Mouse (Mus musculus) T-helper 2 cell (primary cell): ENCODE data around the gene Pih1d1.
"Not testable (repeated sequence)": the region's sequence is repeated elsewhere in the genome, so short reads cannot be mapped to it uniquely, and the experiment has no call there.

Experiments used
- in situ Hi-C: fragments of 300-600 bp; cut with MboI, MseI; formaldehyde crosslinking; loops from one replicate; pipeline ENCODE4 v1.15.1; 2025; ENCODE audit warnings: high pct_unique_total_duplicates

The Pih1d1 gene

DNA sequence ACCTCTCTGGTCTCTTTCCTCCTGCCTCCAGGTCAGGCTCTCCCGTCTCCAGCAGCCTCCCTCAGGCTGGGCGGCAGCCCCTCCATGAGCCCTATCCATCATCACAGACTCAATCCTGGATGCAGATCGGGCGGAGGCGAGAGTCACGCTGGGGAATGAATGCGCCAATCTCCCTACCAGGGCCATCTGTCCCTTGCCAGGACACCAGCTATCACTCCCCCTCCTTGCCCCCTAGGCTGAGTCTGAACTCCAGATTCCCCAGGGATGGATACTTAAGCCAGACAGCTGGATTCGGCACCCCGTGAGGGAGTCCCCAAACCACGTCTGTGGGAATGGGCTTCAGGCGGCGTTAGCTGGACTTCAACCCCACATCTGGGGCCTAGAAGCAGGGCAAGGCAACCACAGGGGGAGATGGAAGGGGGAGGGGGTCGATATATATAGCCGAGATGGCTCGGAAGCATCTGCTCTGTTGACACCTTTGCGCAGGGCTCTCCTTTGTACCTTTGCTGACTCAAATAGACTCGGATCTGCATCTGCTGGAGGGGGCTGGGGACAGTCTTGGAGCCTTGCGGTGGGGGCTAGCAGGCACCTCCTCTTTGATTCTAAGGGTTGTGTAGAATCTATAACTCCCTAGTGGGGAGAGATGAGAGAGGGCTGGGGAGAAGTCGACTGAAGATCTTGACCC, 13.8 kb downstream of the Pih1d1 start:
- in situ Hi-C loops: no loop called here

GRCm38 (mm10) chr7:45168656-45169055, 14.6 kb downstream of the Pih1d1 start:
- in situ Hi-C loops: no loop called here

DNA sequence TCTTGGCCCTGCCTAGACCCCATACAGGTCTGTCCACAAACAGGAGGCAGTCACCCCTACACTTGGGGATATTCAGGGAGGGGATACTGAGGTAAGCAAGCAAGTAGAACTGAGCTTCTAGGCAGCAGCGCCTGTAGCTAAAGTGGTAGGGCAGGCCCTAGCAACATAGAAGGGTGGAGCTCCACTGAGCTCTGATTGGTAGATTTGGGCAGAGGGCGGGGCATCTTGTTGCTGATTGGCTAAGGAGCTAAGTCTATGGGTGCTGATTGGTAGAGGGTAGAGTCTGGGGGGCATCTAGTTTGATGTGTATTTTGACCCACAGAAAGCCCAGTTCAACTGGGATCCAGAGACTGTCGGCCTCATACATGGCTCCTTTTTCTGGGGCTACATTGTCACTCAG, 15.4 kb downstream of the Pih1d1 start:
- in situ Hi-C loops: no loop called here

DNA sequence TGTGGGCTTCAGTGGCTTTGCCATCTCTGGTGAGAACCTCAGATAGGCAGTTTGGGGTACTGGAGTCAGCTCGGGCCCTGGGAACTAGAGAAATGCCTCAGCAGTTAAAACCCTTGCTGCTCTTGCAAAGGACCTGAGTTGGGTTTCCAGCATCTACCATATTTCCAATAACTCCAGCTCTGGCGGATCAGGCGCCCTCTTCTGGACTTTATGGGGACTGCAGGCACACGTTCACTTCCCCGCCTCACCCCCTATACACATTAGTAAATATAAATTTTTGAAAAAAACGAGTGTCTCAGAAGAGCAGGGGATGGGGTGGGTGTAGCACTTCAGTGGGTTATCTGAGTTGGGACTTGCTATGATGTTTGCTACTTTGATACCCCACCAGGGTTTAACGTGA, 18.9 kb downstream of the Pih1d1 start:
- in situ Hi-C loops: no loop called here

GRCm38 (mm10) chr7:45173772-45174171, 19.7 kb downstream of the Pih1d1 start:
- in situ Hi-C loops: not testable (repeated sequence)

DNA sequence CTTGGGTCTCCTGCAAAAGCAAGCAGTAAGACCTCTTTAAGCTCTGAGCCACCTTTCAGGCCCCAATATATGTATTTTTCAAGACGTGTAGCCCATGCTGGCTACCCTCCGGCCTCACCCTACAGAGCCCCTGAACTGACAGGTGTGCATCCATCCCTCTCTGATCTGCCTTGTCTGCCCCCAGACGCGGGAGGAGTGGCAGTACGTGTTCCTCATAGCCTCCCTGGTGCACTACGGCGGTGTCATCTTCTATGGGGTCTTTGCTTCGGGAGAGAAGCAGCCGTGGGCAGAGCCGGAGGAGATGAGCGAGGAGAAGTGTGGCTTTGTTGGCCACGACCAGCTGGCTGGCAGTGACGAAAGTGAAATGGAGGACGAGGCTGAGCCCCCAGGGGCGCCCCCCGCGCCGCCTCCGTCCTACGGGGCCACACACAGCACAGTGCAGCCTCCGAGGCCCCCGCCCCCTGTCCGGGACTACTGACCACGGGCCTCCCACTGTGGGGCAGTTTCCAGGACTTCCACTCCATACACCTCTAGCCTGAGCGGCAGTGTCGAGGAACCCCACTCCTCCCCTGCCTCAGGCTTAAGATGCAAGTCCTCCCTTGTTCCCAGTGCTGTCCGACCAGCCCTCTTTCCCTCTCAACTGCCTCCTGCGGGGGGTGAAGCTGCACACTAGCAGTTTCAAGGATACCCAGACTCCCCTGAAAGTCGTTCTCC, 20.6 kb downstream of the Pih1d1 start:
- in situ Hi-C loops: no loop called here

DNA sequence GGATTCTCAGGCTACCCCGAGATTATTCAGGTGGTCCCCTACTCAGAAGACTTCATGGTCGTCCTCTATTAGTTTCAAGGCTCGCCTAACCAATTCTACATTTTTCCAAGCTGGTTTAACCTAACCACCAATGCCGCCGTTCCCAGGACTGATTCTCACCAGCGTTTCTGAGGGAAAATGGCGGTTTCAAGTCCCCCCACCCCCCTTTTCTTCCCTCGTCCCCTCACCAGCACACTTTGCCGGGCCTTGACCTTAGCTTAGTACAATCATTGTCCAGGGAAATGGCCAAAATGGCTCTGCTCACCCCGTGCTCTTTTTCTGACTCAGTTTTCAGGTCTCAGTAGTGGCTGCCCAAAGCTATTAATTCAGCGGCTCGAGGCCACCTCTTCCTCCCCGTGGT, 21.3 kb downstream of the Pih1d1 start:
- in situ Hi-C loops: no loop called here

GRCm38 (mm10) chr7:45175929-45176328, 21.8 kb downstream of the Pih1d1 start:
- in situ Hi-C loops: no loop called here

GRCm38 (mm10) chr7:45176356-45176755, 22.3 kb downstream of the Pih1d1 start:
- in situ Hi-C loops: no loop called here

- in situ Hi-C loops: no loop called here
Observed at GRCm38 (mm10) chr7:45178550-45178949, 24.4 kb downstream of the Pih1d1 start.

- in situ Hi-C loops: no loop called here
Observed at GRCm38 (mm10) chr7:45179469-45179868, 25.4 kb downstream of the Pih1d1 start, which contains the start of gene Gfy. Gene Gfy, minus strand, starts transcription at chr7:45179569.

DNA sequence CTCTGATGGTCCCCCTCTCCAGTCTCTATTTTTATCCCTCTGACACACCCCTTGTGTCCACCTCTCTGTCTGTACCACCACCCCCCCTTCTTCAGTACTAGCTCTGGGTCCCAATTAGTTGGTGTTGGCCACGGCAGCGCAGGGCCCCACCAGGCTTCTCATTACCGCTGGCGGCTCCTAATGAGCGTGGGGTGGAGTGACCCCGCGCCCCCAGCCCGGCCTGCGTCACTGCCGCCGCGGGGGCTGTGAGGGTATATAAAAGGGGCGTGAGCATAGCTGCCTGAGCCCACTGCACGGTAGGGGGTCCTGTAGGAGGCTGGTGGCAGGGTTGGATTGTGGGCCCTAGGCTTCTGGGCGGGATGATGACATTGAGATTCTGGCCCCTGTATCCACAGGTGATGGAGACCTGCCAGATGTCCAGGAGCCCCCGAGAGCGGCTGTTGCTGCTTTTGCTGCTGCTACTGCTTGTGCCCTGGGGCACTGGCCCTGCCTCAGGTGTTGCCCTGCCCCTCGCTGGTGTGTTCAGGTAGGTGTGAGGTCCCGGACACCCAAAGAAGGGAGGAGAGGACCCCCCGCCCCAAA, 26.9 kb downstream of the Pih1d1 start, which contains the start of gene Pth2:
TSS of gene Pth2 (plus strand) at position 100 of the 582 bp plus-strand sequence.
- in situ Hi-C loops: no loop called here

GRCm38 (mm10) chr7:45181540-45181939, 27.4 kb downstream of the Pih1d1 start:
- in situ Hi-C loops: no loop called here

DNA sequence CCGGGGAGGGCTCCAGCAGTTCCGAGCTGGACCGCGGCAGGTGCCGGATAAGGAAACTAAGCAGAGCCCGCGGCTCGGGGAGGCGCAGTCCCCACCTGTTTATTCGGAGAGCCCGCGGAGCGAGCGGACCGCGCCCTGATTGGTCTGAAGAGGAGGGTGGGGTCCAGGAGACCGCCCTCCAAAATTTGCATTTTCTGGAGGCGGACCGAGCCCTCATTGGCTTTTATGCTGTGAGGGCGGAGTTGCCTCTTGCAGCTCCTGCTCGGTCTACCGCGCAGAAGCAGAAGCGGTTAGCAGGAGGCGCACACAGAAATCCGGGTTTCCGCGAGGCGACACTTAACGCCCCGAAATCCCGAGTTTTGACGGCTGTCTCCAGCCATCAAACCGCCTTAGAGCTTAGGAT, 28.1 kb downstream of the Pih1d1 start:
- in situ Hi-C loops: no loop called here

DNA sequence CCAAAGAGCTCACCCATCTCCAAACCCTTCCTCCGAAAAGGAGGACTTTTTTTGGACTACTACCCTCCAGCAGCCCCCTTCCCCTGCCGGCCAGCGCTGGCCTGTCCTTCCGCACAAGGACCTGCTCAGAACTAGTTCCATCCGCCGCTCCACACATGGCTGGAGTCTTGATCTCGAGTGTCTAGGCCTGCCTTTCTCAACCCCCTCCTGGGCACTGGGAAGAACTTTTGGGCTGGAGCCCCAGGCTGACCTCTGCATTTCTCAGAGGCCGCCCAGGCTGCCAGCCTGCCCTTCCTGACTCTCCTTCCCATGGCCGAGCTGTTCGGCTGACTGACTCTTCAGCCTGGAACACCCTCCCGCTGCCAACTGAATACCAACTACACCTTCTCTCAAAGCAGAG, 28.5 kb downstream of the Pih1d1 start:
- in situ Hi-C loops: no loop called here

- in situ Hi-C loops: no loop called here
Observed at GRCm38 (mm10) chr7:45183672-45184071, 29.6 kb downstream of the Pih1d1 start.

GRCm38 (mm10) chr7:45185921-45186320, 31.8 kb downstream of the Pih1d1 start:
- in situ Hi-C loops: no loop called here

GRCm38 (mm10) chr7:45189600-45189999, 35.5 kb downstream of the Pih1d1 start:
- in situ Hi-C loops: no loop called here

DNA sequence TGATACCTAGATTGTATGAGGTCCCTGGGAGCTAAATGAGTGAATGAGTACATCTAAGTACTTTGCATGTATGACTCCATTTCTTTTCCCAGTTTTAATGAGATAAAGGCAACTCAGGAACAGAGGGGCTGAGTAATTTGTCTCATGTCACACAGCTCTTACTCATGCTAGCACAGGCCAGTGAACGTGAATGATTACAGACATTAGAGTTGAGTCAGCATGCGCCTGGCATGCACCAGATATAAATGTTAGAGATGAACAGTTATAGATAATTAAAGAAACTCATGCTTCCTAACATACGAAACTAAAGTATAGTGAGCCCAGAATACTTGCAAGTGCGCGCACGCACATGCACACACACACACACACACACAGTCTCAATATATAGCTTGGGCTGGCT, 36.1 kb downstream of the Pih1d1 start:
- in situ Hi-C loops: no loop called here

GRCm38 (mm10) chr7:45191161-45191560, 37.1 kb downstream of the Pih1d1 start:
- in situ Hi-C loops: no loop called here

GRCm38 (mm10) chr7:45191803-45192363, 37.8 kb downstream of the Pih1d1 start:
- in situ Hi-C loops: no loop called here

DNA sequence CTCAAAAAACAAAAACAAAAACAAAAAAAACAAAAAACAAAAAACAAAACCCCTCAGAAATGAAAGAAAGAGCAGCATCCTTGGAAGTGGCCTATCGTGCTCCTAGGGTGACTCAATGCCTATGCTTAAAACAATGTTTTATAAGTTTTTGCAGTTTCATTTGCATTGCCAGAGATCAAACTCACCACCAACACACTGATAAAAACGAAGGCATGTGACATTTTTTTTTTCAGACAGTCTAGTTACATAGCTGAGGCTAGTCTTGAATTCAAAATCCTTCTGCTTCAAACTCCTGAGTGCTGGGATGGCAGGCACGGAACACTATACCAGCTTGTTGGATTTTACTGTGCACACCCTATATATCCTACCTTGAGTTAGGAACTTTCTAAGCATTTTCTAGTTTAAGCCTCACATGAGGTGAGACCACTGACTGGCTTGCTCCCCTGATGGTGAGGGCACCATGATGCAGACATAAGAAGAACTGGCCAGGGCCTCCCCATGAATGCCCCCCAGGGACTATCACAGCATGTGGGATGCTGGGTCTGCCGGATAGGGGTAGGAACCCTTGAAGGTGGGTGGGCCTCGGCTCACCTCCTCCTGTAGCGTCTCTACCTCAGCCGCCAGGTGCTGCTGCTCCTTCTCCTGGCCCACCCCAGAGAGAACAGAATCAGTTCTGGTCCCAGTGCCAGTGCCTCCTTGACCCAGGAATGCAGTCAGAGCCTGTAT, 38.6 kb downstream of the Pih1d1 start:
- in situ Hi-C loops: no loop called here
